Mouse (Mus musculus): ENCODE data around the gene Foxp1. TPM values are rescaled to one million over a fixed set of nuclear protein-coding genes. Genes with fewer than 3 reads are reported as not detected.

The Foxp1 gene
- total and polyA plus RNA-seq, 3 experiments, result 16.1 to 42.0 TPM; not detected in 1

DNA sequence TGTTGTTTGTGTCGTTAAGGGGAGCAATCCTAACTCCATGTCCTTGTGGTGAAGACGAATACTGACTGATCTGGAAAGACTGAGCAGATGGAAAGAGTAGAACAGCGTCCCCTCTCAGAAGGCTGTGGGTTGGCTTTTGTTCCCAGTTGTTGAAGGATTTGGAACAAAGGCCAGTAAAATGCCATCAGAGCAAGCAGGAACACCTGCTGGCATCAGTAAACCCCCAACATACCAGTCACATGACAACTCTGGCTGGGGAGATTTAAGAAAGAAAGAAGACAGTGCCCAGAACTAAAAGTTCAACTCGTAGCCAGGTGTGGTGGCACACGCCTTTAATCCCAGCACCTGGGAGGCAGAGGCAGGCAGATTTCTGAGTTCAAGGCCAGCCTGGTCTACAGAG lies 549.1 kb downstream of the Foxp1 start:
- TF ChIP-seq HCFC1 (IDR thresholded peaks at IDR 0.05; ENCODE audit: low read depth, low read length) (no peak), POLR2AphosphoS5 (IDR thresholded peaks at IDR 0.05; ENCODE audit: borderline replicate concordance, low read depth, low read length) (no peak), BHLHE40 (IDR thresholded peaks at IDR 0.05; ENCODE audit: borderline replicate concordance, low read depth, low read length) (no peak), USF2 (IDR thresholded peaks at IDR 0.05; ENCODE audit: borderline replicate concordance in 1 of 2, insufficient read depth in 1 of 2, low read depth in 1 of 2, low read length in 2 of 2) (no peak), SMC3 (IDR thresholded peaks at IDR 0.05; ENCODE audit: low read depth, low read length) (no peak), GATA1 (IDR thresholded peaks at IDR 0.05; ENCODE audit: low read depth, low read length) (no peak), ZMIZ1 (IDR thresholded peaks at IDR 0.05; ENCODE audit: low read depth, low read length) (no peak), ETS1 (IDR thresholded peaks at IDR 0.05; ENCODE audit: low read depth, low read length) (no peak), GABPA (IDR thresholded peaks at IDR 0.05; ENCODE audit: low read depth, low read length) (no peak)
- Histone ChIP-seq H3K27ac (ENCODE audit: control insufficient read depth, low read depth, low read length) (no peak overlapping the region), H3K4me1 (ENCODE audit: control insufficient read depth in 1 of 2, insufficient read depth in 2 of 2, low read length in 2 of 2) (no peaks in the 10 kb centered on the region), H3K9ac (ENCODE audit: control insufficient read depth, low read depth, low read length, poor library complexity, severe bottlenecking) (no peak overlapping the region), H3K9me3 (replicated peaks; ENCODE audit: insufficient read depth, low read length) (no peaks in the 10 kb centered on the region), H3K36me3 (ENCODE audit: control insufficient read depth in 1 of 2, insufficient read depth in 2 of 2, low read length in 2 of 2) (no peaks in the 10 kb centered on the region; a peak in 1 of 4 replicates), H3K4me3 (ENCODE audit: control insufficient read depth in 1 of 2, insufficient read depth in 1 of 2, low read depth in 2 of 2, low read length in 2 of 2) (no peak overlapping the region), H3K27me3 (ENCODE audit: control insufficient read depth in 1 of 2, insufficient read depth in 2 of 2, low read length in 2 of 2) (no peaks in the 10 kb centered on the region), H3K79me2 (ENCODE audit: control insufficient read depth, insufficient read depth, low read length, poor library complexity) (no peaks in the 10 kb centered on the region)
- no peak for DNase-seq (ENCODE audit: low read depth, low spot score)

DNA sequence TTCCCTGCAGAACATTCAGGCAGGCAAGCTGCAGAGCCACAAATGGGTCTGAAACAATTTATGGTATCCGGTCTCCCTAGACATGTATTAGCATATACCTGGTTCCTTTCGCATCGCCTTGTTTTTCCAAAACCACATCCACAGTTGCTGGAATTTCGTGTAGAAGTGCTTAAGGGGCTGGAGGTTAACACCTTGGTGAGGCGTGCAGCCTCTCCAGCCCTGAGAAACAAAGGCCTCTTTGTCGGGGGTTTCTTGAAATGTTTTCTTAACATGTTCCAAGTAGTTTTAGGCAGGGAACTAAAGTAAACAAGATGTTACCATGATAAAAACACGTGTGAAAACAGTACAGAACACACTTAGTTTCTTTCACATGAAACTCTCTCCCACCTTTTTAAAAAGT lies 550.1 kb downstream of the Foxp1 start:
- H3K27me3 ChIP-seq (ENCODE audit: control insufficient read depth in 1 of 2, insufficient read depth in 2 of 2, low read length in 2 of 2), result no peaks in the 10 kb centered on the region
- no peaks in the 10 kb centered on the region for H3K4me1 ChIP-seq (ENCODE audit: control insufficient read depth in 1 of 2, insufficient read depth in 2 of 2, low read length in 2 of 2)
- no peak for DNase-seq (ENCODE audit: low read depth, low spot score)
- no peaks in the 10 kb centered on the region for H3K79me2 ChIP-seq (ENCODE audit: control insufficient read depth, insufficient read depth, low read length, poor library complexity)
- H3K9me3 ChIP-seq (replicated peaks; ENCODE audit: insufficient read depth, low read length), result no peaks in the 10 kb centered on the region
- no peak overlapping the region for H3K9ac ChIP-seq (ENCODE audit: control insufficient read depth, low read depth, low read length, poor library complexity, severe bottlenecking)
- TF ChIP-seq ZMIZ1 (IDR thresholded peaks at IDR 0.05; ENCODE audit: low read depth, low read length), result no peak
- no peak for TF ChIP-seq EP300 (IDR thresholded peaks at IDR 0.05; ENCODE audit: low read depth in 1 of 2, low read length in 2 of 2)
- no peak for TF ChIP-seq TBP (IDR thresholded peaks at IDR 0.05; ENCODE audit: low read depth, low read length)
- no peak for TF ChIP-seq GABPA (IDR thresholded peaks at IDR 0.05; ENCODE audit: low read depth, low read length)
- no peak for TF ChIP-seq USF1 (IDR thresholded peaks at IDR 0.05; ENCODE audit: low read depth, low read length)
- no peak for TF ChIP-seq JUND (IDR thresholded peaks at IDR 0.05; ENCODE audit: low read depth, low read length)
- TF ChIP-seq MAFK (IDR thresholded peaks at IDR 0.05; ENCODE audit: borderline replicate concordance, low read depth, low read length), result no peak
- no peak for TF ChIP-seq MYB (IDR thresholded peaks at IDR 0.05; ENCODE audit: low read depth, low read length)
- TF ChIP-seq BHLHE40 (IDR thresholded peaks at IDR 0.05; ENCODE audit: borderline replicate concordance, low read depth, low read length), result no peak
- TF ChIP-seq POLR2AphosphoS2 (IDR thresholded peaks at IDR 0.05; ENCODE audit: low read length), result no peak
- TF ChIP-seq ZNF384 (IDR thresholded peaks at IDR 0.05; ENCODE audit: low read depth, low read length), result no peak
- no peak for TF ChIP-seq POLR2AphosphoS5 (IDR thresholded peaks at IDR 0.05; ENCODE audit: borderline replicate concordance, low read depth, low read length)
- no peak for TF ChIP-seq MAX (IDR thresholded peaks at IDR 0.05; ENCODE audit: low read length)
- TF ChIP-seq NELFE (IDR thresholded peaks at IDR 0.05; ENCODE audit: low read depth, low read length), result no peak
- no peak for TF ChIP-seq USF2 (IDR thresholded peaks at IDR 0.05; ENCODE audit: borderline replicate concordance in 1 of 2, insufficient read depth in 1 of 2, low read depth in 1 of 2, low read length in 2 of 2)
- TF ChIP-seq TAL1 (IDR thresholded peaks at IDR 0.05; ENCODE audit: low read length), result no peak
- no peak for TF ChIP-seq MYC (IDR thresholded peaks at IDR 0.05; ENCODE audit: low read depth, low read length)
- TF ChIP-seq GATA1 (IDR thresholded peaks at IDR 0.05; ENCODE audit: low read depth, low read length), result no peak
- TF ChIP-seq HCFC1 (IDR thresholded peaks at IDR 0.05; ENCODE audit: low read depth, low read length), result no peak
- no peak overlapping the region for H3K27ac ChIP-seq (ENCODE audit: control insufficient read depth, low read depth, low read length)
- H3K36me3 ChIP-seq (ENCODE audit: control insufficient read depth in 1 of 2, insufficient read depth in 2 of 2, low read length in 2 of 2), result no peaks in the 10 kb centered on the region; a peak in 1 of 4 replicates
- H3K4me3 ChIP-seq (ENCODE audit: control insufficient read depth in 1 of 2, insufficient read depth in 1 of 2, low read depth in 2 of 2, low read length in 2 of 2), result no peak overlapping the region

All from MEL (cell line).